Mouse (Mus musculus): ENCODE results near the gene Fam204a. TPM values are rescaled to one million over a fixed set of nuclear protein-coding genes. Genes with fewer than 3 reads are reported as not detected.

The Fam204a gene
- total and polyA plus RNA-seq, 2 experiments from 2014 or later, result 23.1 to 38.4 TPM

DNA sequence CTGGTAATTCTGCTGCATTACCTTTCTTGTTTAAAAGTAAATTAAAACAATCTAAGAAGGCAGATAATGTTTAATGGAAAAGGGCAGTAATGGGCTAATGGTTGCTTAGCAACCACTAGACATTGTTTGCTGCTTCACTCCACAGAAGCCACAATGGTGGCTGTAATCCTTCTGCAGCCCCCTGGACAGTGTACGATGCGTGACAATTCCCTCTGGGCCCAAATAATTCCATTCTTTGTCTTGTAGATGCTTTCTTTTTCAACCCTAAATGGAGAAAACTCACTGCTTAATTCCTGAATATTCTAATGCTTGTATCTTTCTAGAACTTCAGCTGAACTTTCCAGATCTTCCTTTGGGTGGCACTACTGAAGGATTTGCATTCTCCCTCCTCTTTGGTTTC, 37.3 kb downstream of the Fam204a start:
- no peaks in the 10 kb centered on the region for H3K4me1 ChIP-seq (ENCODE audit: control insufficient read depth, insufficient read depth)
- 73% methylated on average over 2 of the region's 2 CpGs for WGBS
- H3K27me3 ChIP-seq (ENCODE audit: control insufficient read depth, insufficient read depth, low read length), result no peaks in the 10 kb centered on the region
- H3K4me3 ChIP-seq (ENCODE audit: low read depth, low read length), result no peak overlapping the region
- H3K9me3 ChIP-seq (replicated peaks; ENCODE audit: control insufficient read depth, low read length), result no peaks in the 10 kb centered on the region
- no peak overlapping the region for H3K9ac ChIP-seq (replicated peaks; ENCODE audit: low read depth, low read length)
- H3K36me3 ChIP-seq (replicated peaks; ENCODE audit: control insufficient read depth, insufficient read depth, low read length), result peaks cover 5% of the 10 kb centered on the region
- H3K4me2 ChIP-seq (ENCODE audit: low read depth, low read length), result no peak overlapping the region
- no peak overlapping the region for H3K27ac ChIP-seq (ENCODE audit: low read depth)
- ATAC-seq (ENCODE audit: insufficient read depth, low read depth) (no peak), DNase-seq (ENCODE audit: low spot score) (no peak)
- TF ChIP-seq EP300 (IDR thresholded peaks at IDR 0.05; ENCODE audit: low read depth) (no peak), CTCF (IDR thresholded peaks at IDR 0.05; ENCODE audit: low read depth) (no peak)

DNA sequence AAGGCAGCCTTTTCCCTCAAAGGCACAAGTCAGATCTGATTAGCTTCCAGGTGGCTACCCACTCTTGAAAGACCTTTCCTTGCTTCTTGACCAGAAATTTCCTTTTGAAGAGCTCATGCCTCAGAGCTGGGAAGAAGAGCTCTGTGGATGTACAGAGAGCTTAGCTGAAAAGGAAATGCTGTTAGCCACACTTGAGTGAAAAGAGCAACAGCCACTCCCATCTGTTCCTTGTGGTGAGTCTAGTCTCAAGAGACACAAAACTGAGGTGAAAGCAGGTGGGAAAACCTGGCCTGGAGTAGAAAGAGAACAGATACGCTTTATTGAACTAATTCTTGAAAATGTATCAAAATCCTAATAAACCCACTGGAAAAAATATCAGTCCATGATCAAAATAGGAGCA, 43.6 kb downstream of the Fam204a start:
- Histone ChIP-seq H3K9ac (replicated peaks; ENCODE audit: low read depth, low read length) (no peak overlapping the region), H3K9me3 (replicated peaks; ENCODE audit: control insufficient read depth, low read length) (no peaks in the 10 kb centered on the region), H3K4me2 (ENCODE audit: low read depth, low read length) (no peak overlapping the region), H3K4me3 (ENCODE audit: low read depth, low read length) (no peak overlapping the region), H3K27ac (ENCODE audit: low read depth) (no peak overlapping the region), H3K27me3 (ENCODE audit: control insufficient read depth, insufficient read depth, low read length) (no peaks in the 10 kb centered on the region), H3K36me3 (replicated peaks; ENCODE audit: control insufficient read depth, insufficient read depth, low read length) (no peaks in the 10 kb centered on the region; the same call in 1 of the 2 replicates), H3K4me1 (ENCODE audit: control insufficient read depth, insufficient read depth) (no peaks in the 10 kb centered on the region)
- WGBS, result 88% methylated on average over 1 of the region's 1 CpGs
- ATAC-seq (ENCODE audit: insufficient read depth, low read depth) (no peak), DNase-seq (ENCODE audit: low spot score) (no peak)
- TF ChIP-seq EP300 (IDR thresholded peaks at IDR 0.05; ENCODE audit: low read depth), result no peak
- TF ChIP-seq CTCF (IDR thresholded peaks at IDR 0.05; ENCODE audit: low read depth), result no peak

DNA sequence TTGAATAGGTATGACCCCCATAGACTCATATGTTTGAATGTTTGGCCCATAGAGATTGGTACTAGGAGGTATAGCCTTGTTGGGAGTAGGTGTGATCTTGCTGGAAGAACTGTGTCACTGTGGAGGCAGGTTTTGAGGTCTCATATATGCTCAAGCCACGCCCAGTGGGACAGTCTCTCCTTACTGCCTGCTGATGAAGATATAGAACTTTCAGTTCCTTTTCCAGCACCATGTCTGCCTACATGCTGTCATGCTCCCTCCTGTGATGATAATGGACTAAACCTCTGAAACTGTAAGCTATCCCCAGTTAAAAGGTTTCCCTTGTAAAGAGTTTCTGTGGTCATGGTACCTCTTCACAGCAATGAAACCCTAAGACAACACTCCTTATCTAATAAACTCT, 44.3 kb downstream of the Fam204a start:
- H3K4me1 ChIP-seq (ENCODE audit: control insufficient read depth, insufficient read depth), result no peaks in the 10 kb centered on the region
- TF ChIP-seq EP300 (IDR thresholded peaks at IDR 0.05; ENCODE audit: low read depth), result no peak
- TF ChIP-seq CTCF (IDR thresholded peaks at IDR 0.05; ENCODE audit: low read depth), result no peak
- no peak overlapping the region for H3K9ac ChIP-seq (replicated peaks; ENCODE audit: low read depth, low read length)
- H3K36me3 ChIP-seq (replicated peaks; ENCODE audit: control insufficient read depth, insufficient read depth, low read length), result no peaks in the 10 kb centered on the region; the same call in 1 of the 2 replicates
- no peak overlapping the region for H3K4me2 ChIP-seq (ENCODE audit: low read depth, low read length)
- no peak overlapping the region for H3K4me3 ChIP-seq (ENCODE audit: low read depth, low read length)
- no peak for DNase-seq (ENCODE audit: low spot score)
- H3K27me3 ChIP-seq (ENCODE audit: control insufficient read depth, insufficient read depth, low read length), result no peaks in the 10 kb centered on the region
- no peak overlapping the region for H3K27ac ChIP-seq (ENCODE audit: low read depth)
- 89% methylated on average over 1 of the region's 1 CpGs for WGBS
- no peak for ATAC-seq (ENCODE audit: insufficient read depth, low read depth)
- H3K9me3 ChIP-seq (replicated peaks; ENCODE audit: control insufficient read depth, low read length), result no peaks in the 10 kb centered on the region

DNA sequence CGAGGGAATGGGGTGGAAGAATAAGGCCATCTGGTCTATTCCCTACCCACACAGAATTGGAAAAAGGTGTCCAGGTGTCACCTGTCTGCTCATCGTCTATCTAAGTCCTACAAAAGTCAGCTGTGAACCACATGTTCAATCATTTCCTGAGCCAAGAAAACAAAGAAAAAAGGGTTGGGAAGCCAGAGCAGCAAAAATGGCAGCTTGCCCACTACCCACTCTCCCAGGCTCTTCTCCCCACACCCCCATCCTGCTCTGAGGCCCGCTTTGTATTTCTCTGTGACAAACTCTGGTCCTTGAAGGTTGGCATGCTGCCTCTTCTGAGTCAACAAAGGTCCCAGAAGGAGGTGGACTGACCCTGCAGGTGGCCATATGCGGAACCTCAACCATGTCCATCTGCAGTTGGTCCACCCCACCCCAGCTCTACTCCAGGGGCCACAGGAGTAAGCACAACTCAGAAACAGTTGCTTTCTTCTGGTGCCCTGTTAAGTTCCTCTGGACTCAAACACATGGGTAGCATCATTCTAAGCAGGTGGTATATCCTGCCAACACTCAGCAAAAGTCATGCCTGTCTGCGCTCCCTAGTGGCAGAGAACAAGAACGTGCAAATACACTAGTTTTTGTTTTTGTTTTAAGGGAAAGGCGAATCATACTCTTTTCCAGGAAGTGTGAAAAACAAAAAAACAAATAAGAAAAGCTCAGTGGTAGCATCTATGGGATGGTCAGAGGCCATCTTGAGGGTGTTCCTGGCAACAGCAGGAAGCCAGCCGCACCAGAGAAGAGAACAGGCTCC, 47.5 kb downstream of the Fam204a start:
- ATAC-seq (ENCODE audit: insufficient read depth, low read depth), result no peak
- no peak for DNase-seq (ENCODE audit: low spot score)
- Histone ChIP-seq H3K4me3 (ENCODE audit: low read depth, low read length) (no peak overlapping the region), H3K36me3 (replicated peaks; ENCODE audit: control insufficient read depth, insufficient read depth, low read length) (no peaks in the 10 kb centered on the region; the same call in 1 of the 2 replicates), H3K27me3 (ENCODE audit: control insufficient read depth, insufficient read depth, low read length) (no peaks in the 10 kb centered on the region), H3K27ac (ENCODE audit: low read depth) (no peak overlapping the region), H3K9ac (replicated peaks; ENCODE audit: low read depth, low read length) (no peak overlapping the region), H3K4me1 (ENCODE audit: control insufficient read depth, insufficient read depth) (no peaks in the 10 kb centered on the region), H3K4me2 (ENCODE audit: low read depth, low read length) (no peak overlapping the region), H3K9me3 (replicated peaks; ENCODE audit: control insufficient read depth, low read length) (no peaks in the 10 kb centered on the region)
- no peak for TF ChIP-seq EP300 (IDR thresholded peaks at IDR 0.05; ENCODE audit: low read depth)
- no peak for TF ChIP-seq CTCF (IDR thresholded peaks at IDR 0.05; ENCODE audit: low read depth)
- 75% methylated on average over 8 of the region's 8 CpGs for whole genome bisulfite sequencing

DNA sequence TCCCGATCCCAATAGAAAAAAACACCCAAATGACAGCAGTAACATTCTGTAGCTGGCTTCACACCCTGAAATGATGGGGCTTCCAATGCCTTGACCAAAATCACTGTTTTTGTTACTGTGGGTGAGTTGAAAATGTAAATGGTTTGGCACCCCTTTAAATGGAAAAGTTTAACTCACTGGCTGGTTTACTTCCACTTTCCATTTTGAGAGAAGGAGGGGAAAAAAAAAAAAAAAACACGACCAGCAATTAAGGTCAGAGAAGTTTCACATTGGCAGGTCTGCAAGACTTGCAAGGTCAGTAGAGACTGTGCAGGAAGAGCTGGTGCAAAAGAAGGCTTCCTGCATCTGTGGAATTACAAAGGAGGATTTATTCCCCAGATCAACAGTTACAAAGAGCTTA, 61.1 kb downstream of the Fam204a start:
- Histone ChIP-seq H3K27me3 (ENCODE audit: control insufficient read depth, insufficient read depth, low read length) (0 out of 2 replicates have a peak, but pooled peaks cover under 1% of the 10 kb centered on the region), H3K9me3 (replicated peaks; ENCODE audit: control insufficient read depth, low read length) (no peaks in the 10 kb centered on the region), H3K9ac (replicated peaks; ENCODE audit: low read depth, low read length) (no peak overlapping the region), H3K36me3 (replicated peaks; ENCODE audit: control insufficient read depth, insufficient read depth, low read length) (no peaks in the 10 kb centered on the region), H3K4me3 (ENCODE audit: low read depth, low read length) (no peak overlapping the region), H3K27ac (ENCODE audit: low read depth) (no peak overlapping the region), H3K4me2 (ENCODE audit: low read depth, low read length) (no peak overlapping the region), H3K4me1 (ENCODE audit: control insufficient read depth, insufficient read depth) (no peaks in the 10 kb centered on the region)
- DNase-seq (ENCODE audit: low spot score) (no peak), ATAC-seq (ENCODE audit: insufficient read depth, low read depth) (no peak)
- TF ChIP-seq EP300 (IDR thresholded peaks at IDR 0.05; ENCODE audit: low read depth) (no peak), CTCF (IDR thresholded peaks at IDR 0.05; ENCODE audit: low read depth) (no peak)
- WGBS, result 43% methylated on average over 2 of the region's 2 CpGs
